Mouse (Mus musculus) limb, embryonic 13.5 days (tissue): Measurements from ENCODE around the gene Enah. TPM values are rescaled to one million over a fixed set of nuclear protein-coding genes. Genes with fewer than 3 reads are reported as not detected.

Experiments
- ATAC-seq: fragments of 200-750 bp; cut with Nextera tagmentation; 2 replicates; pipeline ENCODE4 v1.8.0; 2017; ENCODE audit warnings: low read depth, moderate number of reproducible peaks, moderate TSS enrichment; ENCODE audit not compliant: low FRiP score
- H3K27ac ChIP-seq: fragments of 300-500 bp; sonication (generic); 2 replicates; pipeline ENCODE4 v1.5.1; 2015; ENCODE audit warnings: inconsistent platforms, mild to moderate bottlenecking, moderate library complexity
- H3K27me3 ChIP-seq: fragments of 300-500 bp; sonication (generic); 2 replicates; pipeline ENCODE4 v1.6.1; 2015; ENCODE audit warnings: mild to moderate bottlenecking, inconsistent platforms
- H3K36me3 ChIP-seq: fragments of 300-500 bp; sonication (generic); 2 replicates; pipeline ENCODE4 v1.6.1; 2015; ENCODE audit warnings: inconsistent platforms, mild to moderate bottlenecking, moderate library complexity
- H3K4me1 ChIP-seq: fragments of 300-500 bp; sonication (generic); 2 replicates; pipeline ENCODE4 v1.6.1; 2015; ENCODE audit warnings: inconsistent platforms
- H3K4me2 ChIP-seq: fragments of 300-500 bp; sonication (generic); replicated peaks from 2 replicates; pipeline ENCODE4 v1.6.1; 2015; ENCODE audit warnings: inconsistent platforms, mild to moderate bottlenecking, moderate library complexity
- H3K4me3 ChIP-seq: fragments of 300-500 bp; sonication (generic); 2 replicates; pipeline ENCODE4 v1.5.1; 2015; ENCODE audit warnings: moderate library complexity, mild to moderate bottlenecking, inconsistent platforms
- H3K9ac ChIP-seq: fragments of 300-500 bp; sonication (generic); 2 replicates; pipeline ENCODE4 v1.6.1; 2015; ENCODE audit warnings: mild to moderate bottlenecking, inconsistent platforms
- H3K9me3 ChIP-seq: fragments of 300-500 bp; sonication (generic); 2 replicates; pipeline ENCODE4 v1.6.1; 2016; ENCODE audit warnings: inconsistent platforms
- WGBS: fragments of 180-500 bp; shearing (Covaris S2); methylation state at CpG from one replicate; pipeline ENCODE4 v1.1.7; 2015; 5-methylcytosine and 5-hydroxymethylcytosine counted together
- polyA plus RNA-seq: library from polyadenylated mRNA; unstranded; fragments of >200 nt; fragmentation: Nextera tagmentation; extraction: Ambion mirVana; gene quantifications from 2 replicates; pipeline ENCODE4 v1.2.1, GENCODE M21; 2015

The Enah gene
- polyA plus RNA-seq, 1 experiment from 2014 or later = 27.1 TPM

DNA sequence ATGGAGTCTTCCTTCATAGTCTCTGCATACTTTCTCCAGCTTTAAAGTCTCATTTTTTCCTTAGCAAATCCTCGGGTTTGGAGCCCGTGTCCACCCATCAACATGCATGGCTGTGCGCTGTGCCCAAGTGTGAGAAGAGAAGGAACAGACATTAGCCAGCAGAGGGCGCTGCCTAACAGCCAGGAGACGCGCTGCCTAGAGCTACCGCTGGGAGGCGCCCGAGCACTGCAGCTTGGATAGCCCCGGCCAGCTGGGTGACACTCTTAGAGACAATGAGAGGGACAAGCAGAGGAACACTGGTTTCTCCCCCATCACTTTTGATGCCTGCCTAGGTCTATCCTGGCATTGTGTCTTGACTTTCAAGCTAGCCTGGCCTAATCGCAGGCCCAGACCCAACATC is 131.0 kb downstream of the Enah start:
- peak; percentile 70 for ATAC-seq
- Histone ChIP-seq H3K4me1 (peaks cover 3% of the 10 kb centered on the region; the same call in 1 of the 2 replicates), H3K9me3 (no peaks in the 10 kb centered on the region), H3K4me3 (no peak overlapping the region), H3K27me3 (no peaks in the 10 kb centered on the region), H3K4me2 (peak overlapping the region; percentile 35; the same call in 1 of the 2 replicates), H3K9ac (no peak overlapping the region), H3K36me3 (no peaks in the 10 kb centered on the region), H3K27ac (no peak overlapping the region)
- WGBS = 7% methylated on average over 11 of the region's 11 CpGs

DNA sequence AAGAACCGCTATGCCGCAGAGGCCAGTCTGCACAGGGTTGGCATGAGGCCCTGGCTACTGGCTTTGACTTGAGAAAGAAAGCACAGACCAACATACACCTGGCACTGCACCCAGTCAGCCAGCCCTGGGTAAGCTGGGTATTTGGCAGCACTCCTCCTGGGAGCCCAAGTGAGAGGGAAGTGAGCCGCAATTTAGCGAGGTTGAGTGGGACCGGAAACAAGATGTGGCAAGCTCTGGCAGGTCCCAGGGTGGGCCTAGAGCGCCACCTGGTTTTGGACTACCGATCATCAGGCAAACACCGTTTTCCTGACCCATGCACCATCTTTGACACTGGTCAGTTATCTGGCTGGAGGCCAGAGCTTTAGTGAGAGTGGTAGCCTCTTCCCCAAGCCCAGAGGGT is 138.3 kb downstream of the Enah start:
- 23% methylated on average over 8 of the region's 8 CpGs for WGBS
- H3K4me1 ChIP-seq = peaks cover 15% of the 10 kb centered on the region
- H3K4me2 ChIP-seq = 0 out of 2 replicates have a peak overlapping the region, but pooled peaks have one; percentile 28
- H3K9me3 ChIP-seq = no peaks in the 10 kb centered on the region
- no peak overlapping the region for H3K9ac ChIP-seq
- ATAC-seq = peak; percentile 20; the same call in 1 of the 2 replicates
- no peak overlapping the region for H3K27ac ChIP-seq
- H3K27me3 ChIP-seq = peaks cover 3% of the 10 kb centered on the region; the same call in 1 of the 2 replicates
- no peak overlapping the region for H3K4me3 ChIP-seq
- H3K36me3 ChIP-seq = no peaks in the 10 kb centered on the region

DNA sequence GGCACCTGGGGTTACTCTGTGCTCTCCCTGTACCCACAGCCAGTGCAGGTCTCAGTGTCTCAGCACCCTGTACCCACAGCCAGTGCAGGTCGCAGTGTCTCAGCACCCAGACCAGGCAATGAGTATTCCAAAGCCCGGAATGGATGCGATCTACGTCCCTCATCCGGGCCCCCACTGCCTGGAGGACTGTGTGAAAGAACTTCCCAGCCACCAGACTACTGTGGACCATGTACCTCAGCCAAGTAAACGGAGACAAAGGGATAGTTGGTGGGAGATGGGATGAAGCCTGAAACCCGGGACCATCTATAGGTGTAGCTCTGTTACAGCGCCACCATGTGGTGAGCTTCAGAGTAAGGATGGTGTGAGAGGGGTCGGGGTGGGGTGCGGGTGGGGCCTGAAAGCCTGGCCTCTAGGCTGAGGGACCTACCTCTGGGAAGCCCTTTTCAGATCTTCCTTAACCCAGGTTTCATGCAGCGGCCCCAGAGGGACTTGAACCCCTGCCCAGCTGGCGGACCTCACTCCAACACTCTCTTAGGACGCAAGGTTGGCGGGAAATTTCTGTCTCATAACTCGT is 139.0 kb downstream of the Enah start:
- 48% methylated on average over 15 of the region's 15 CpGs for WGBS
- H3K9ac ChIP-seq = no peak overlapping the region
- peaks cover 15% of the 10 kb centered on the region for H3K4me1 ChIP-seq
- peaks cover 3% of the 10 kb centered on the region; the same call in 1 of the 2 replicates for H3K27me3 ChIP-seq
- no peak overlapping the region for H3K4me2 ChIP-seq
- no peak overlapping the region for H3K27ac ChIP-seq
- H3K36me3 ChIP-seq = no peaks in the 10 kb centered on the region
- H3K4me3 ChIP-seq = no peak overlapping the region
- no peak for ATAC-seq
- no peaks in the 10 kb centered on the region for H3K9me3 ChIP-seq

DNA sequence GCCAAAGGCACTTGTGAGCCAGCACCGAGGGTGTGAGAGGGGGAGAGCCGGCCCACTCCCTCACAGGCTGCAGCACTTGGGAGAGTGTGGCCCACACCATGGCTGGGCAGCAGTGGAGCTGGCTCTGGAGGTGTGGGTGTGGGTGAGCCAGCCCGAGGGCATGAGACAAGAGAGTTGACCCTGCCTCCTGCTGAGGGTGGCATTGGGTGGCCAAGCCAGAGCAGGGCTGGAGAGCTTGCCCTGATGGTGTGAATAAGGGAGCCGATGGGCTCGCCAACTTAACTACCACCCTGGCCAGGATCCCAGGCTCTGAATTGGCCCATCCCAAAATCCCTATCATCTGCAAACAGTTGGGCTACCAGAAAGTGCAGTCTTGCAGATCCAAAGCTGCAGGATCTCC is 141.4 kb downstream of the Enah start:
- peaks cover 3% of the 10 kb centered on the region; the same call in 1 of the 2 replicates for H3K27me3 ChIP-seq
- peaks cover 15% of the 10 kb centered on the region for H3K4me1 ChIP-seq
- no peak for ATAC-seq
- no peak overlapping the region for H3K4me2 ChIP-seq
- no peaks in the 10 kb centered on the region for H3K36me3 ChIP-seq
- H3K9me3 ChIP-seq = no peaks in the 10 kb centered on the region
- no peak overlapping the region for H3K9ac ChIP-seq
- H3K27ac ChIP-seq = no peak overlapping the region
- H3K4me3 ChIP-seq = no peak overlapping the region
- WGBS = 73% methylated on average over 5 of the region's 5 CpGs

DNA sequence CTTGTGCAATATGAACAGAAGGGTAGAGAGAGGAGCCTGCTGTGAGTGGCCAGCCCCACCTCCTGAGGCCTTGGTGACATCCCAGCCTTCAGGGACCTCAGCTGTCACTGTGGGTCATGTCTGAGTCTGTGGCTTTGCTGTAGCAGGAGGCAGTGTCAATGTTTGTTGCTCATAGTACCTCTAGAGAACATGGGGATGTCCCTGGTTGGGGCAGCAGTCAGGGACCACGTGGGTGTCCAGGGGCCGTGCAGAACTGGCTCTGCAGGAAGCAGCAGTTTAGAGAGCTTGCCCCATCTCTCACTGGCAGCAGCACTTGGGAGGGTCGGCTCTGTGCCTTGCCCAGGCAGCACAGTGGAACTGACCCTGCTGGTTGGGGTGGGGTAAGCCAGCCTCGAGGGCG is 142.7 kb downstream of the Enah start:
- H3K9ac ChIP-seq = no peak overlapping the region
- no peak overlapping the region for H3K4me2 ChIP-seq
- H3K36me3 ChIP-seq = no peaks in the 10 kb centered on the region
- no peak overlapping the region for H3K27ac ChIP-seq
- no peaks in the 10 kb centered on the region for H3K9me3 ChIP-seq
- WGBS = 58% methylated on average over 5 of the region's 5 CpGs
- peaks cover 3% of the 10 kb centered on the region; the same call in 1 of the 2 replicates for H3K27me3 ChIP-seq
- no peak overlapping the region for H3K4me3 ChIP-seq
- peaks cover 14% of the 10 kb centered on the region for H3K4me1 ChIP-seq
- no peak for ATAC-seq

DNA sequence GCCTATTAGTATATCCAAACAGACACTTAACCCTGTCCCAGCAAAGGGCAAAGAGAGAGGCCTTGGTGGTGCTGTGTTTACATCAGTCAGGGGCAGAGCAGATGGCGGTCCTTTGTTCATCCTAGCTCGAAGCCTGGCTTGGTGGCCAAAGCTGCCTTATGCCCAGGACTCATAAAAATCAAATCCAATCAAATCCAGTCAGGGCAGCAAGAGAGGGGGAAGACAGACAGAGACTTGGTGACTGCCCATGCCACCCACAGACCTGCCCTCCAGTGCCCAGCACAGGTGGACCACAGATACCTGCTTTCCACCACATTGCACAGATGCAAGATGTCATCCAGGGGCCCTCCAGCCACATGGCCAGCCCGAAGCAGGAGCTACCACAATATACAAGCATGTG is 143.1 kb downstream of the Enah start:
- Histone ChIP-seq H3K4me1 (peaks cover 10% of the 10 kb centered on the region), H3K36me3 (no peaks in the 10 kb centered on the region), H3K9ac (no peak overlapping the region), H3K9me3 (no peaks in the 10 kb centered on the region), H3K4me3 (no peak overlapping the region), H3K4me2 (no peak overlapping the region), H3K27ac (no peak overlapping the region), H3K27me3 (peaks cover 3% of the 10 kb centered on the region; the same call in 1 of the 2 replicates)
- 75% methylated on average over 3 of the region's 3 CpGs for WGBS
- ATAC-seq = no peak

DNA sequence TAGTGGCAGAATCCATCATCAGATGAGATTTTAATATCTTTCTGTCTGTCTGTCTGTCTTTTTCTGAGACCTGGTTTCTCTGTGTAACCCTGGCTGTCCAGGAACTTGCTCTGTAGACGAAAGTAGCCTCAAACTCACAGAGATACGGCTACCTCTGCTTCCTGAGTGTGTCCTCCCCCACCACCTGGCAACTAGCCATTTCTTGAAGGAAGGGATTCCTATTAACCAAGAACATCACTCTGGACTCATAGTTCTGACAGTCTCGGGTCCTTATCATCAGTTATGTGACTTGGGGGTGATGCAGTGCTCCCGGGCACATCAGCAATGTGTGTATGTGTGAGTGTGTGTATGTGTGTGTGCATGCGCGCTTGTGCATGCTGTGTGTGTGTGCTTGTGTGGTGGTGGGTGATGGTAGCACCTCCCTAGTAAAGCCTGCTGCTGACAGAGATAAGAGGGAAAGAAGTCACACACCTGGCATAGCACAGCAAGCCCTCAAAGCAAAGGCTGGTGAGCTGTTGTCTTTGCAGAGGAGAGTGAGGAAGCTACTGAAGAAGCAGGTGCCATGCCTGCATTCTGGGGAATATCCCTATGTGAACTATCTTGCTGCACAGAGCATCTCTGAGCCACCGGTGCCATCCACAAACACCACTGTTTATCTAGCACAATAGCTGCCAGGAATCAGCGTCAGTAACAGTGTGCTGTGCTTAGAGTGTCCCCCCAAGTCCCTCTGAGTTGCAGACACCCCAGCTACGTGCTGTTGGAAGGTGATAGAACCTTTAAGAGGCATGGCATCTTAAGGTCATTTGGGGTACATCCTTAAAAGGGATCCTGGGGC is 146.5 kb downstream of the Enah start:
- H3K9ac ChIP-seq = no peak overlapping the region
- H3K4me2 ChIP-seq = no peak overlapping the region
- no peaks in the 10 kb centered on the region for H3K36me3 ChIP-seq
- ATAC-seq = no peak
- WGBS = 73% methylated on average over 9 of the region's 9 CpGs
- H3K27me3 ChIP-seq = peaks cover 2% of the 10 kb centered on the region; the same call in 1 of the 2 replicates
- H3K4me1 ChIP-seq = no peaks in the 10 kb centered on the region
- H3K4me3 ChIP-seq = no peak overlapping the region
- no peak overlapping the region for H3K27ac ChIP-seq
- no peaks in the 10 kb centered on the region for H3K9me3 ChIP-seq

DNA sequence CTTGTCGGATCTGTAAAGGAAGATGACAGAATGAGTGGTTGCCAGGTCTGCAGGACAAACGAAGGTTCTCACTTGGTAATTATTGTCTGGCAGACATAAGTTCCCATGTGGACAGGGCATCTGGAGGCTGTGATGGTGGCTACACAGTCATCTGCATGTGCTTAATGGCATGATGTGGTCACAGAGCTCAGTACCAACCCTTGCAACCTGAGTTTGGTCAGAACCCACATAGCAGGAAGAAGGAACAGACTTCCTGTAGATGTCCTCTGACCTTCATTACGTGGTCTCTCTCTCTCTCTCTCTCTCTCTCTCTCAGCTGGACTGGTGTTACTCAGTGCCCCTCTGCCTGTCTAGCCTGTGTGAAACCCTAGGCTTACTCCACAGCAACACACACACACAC is 147.2 kb downstream of the Enah start:
- Histone ChIP-seq H3K4me1 (no peaks in the 10 kb centered on the region), H3K9ac (no peak overlapping the region), H3K4me2 (no peak overlapping the region), H3K27ac (no peak overlapping the region), H3K36me3 (no peaks in the 10 kb centered on the region), H3K9me3 (no peaks in the 10 kb centered on the region), H3K27me3 (no peaks in the 10 kb centered on the region), H3K4me3 (no peak overlapping the region)
- 88% methylated on average over 3 of the region's 3 CpGs for WGBS
- no peak for ATAC-seq

DNA sequence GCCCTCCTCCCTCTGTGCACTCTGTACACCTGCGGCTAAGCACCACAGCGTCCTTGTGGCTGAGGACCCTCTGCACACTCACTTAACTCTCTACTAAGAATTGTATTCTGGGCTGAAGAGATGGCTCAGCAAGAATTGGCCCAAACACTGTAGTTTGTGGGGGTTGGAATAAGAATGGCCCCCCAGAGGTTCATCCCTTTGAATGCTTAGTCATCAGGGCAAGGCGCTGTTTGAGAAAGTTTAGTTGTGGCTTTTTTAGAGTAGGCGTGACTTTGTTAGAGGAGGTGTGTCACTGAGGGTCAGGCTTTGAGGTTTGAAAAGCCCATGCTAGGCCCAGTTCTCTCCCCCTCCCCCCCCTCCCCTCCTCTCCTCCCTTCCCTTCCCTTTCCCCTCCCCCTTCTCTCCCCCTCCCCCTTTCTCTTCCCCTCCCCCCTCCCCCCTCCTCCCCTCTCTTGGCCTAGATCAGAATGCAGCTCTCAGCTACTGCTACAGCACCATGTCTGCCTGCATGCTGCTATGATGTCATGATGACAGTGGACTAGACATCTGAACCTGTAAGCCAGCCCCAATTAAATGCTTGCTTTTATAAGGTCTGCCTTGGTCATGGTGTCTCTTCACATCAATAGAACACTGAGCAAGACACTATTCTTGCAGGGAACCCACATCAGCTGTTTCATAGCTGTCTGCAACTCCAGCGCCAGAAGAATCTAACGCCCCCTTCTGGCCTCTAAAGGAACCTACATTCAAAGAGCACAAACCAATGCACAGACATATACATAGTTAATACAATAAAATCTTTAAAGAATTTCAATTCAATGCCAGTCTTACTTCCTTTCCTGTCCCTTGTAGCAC is 153.1 kb downstream of the Enah start:
- no peaks in the 10 kb centered on the region for H3K9me3 ChIP-seq
- no peaks in the 10 kb centered on the region for H3K36me3 ChIP-seq
- 0 out of 2 replicates have a peak, but pooled peaks cover 2% of the 10 kb centered on the region for H3K27me3 ChIP-seq
- WGBS = 81% methylated on average over 6 of the region's 6 CpGs
- H3K27ac ChIP-seq = no peak overlapping the region
- H3K9ac ChIP-seq = no peak overlapping the region
- peaks cover 11% of the 10 kb centered on the region; the same call in 1 of the 2 replicates for H3K4me1 ChIP-seq
- H3K4me2 ChIP-seq = no peak overlapping the region
- H3K4me3 ChIP-seq = no peak overlapping the region
- no peak for ATAC-seq

DNA sequence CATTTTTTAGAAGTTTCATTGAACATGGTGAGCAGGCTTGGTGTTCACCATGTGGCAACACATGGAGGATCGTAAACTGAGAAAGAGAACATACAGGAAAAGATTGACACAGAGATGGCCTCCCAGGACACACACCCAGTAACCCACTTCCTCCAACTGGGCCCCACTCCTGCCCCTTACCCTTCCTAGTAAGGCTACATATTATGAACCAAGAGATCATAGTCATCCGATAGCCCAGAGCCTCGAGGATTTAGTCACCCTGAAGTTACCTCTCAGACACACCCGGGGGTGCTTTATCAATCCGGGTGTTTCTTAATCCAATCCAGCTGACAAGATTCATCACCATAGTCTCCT is 153.9 kb downstream of the Enah start:
- H3K27me3 ChIP-seq = 0 out of 2 replicates have a peak, but pooled peaks cover 2% of the 10 kb centered on the region
- H3K4me3 ChIP-seq = no peak overlapping the region
- no peak overlapping the region for H3K27ac ChIP-seq
- peaks cover 12% of the 10 kb centered on the region for H3K4me1 ChIP-seq
- WGBS = 60% methylated on average over 5 of the region's 5 CpGs
- H3K9me3 ChIP-seq = no peaks in the 10 kb centered on the region
- no peak overlapping the region for H3K9ac ChIP-seq
- ATAC-seq = no peak
- H3K4me2 ChIP-seq = no peak overlapping the region
- H3K36me3 ChIP-seq = no peaks in the 10 kb centered on the region

DNA sequence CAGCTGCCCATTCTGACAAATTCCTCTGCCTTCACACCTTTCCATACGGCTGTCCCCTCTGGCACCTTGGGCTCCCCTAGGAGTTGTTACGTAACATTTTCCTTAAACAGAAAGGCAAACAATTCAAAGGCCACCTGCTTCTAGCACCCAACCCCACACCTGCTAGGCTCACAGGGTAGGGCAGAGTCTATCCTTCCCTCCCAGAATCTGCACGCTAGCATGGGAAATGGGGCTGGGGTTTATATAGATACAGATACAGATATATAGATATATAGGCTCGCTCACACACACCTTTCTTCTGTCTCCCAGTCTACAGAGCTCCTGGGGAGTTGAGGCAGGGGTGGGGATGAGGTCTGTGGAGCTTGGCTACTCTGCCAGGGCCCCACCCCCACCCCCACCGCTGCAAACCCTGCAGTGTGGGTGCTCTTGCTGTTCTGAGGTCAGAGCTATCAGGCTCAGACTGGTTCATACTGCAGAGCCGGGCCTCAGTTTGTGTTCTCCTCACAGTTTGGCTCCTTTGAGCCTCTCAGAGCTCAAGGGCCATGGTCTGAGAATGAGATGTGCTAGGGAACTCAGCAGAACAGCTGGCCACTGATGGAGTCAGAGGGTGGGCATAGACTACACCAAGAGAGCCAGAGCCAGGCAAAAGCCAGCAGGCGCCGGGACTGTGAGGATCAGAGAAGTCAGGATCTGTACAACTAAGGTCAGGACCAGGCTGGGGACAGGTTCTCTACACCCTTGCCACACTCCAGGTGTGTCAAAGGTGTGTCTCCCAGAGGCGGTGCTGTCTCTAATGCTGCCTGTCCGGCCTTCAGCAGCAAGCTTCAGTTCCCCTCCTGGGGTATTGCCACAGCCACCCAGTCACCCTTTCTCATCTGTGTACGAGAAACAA is 154.6 kb downstream of the Enah start:
- Histone ChIP-seq H3K4me3 (no peak overlapping the region), H3K9me3 (no peaks in the 10 kb centered on the region), H3K27me3 (0 out of 2 replicates have a peak, but pooled peaks cover 2% of the 10 kb centered on the region), H3K9ac (no peak overlapping the region), H3K4me2 (no peak overlapping the region), H3K36me3 (no peaks in the 10 kb centered on the region), H3K27ac (no peak overlapping the region), H3K4me1 (peaks cover 17% of the 10 kb centered on the region)
- ATAC-seq = no peak
- 67% methylated on average over 11 of the region's 11 CpGs for WGBS
